Mouse (Mus musculus) CD4-positive helper T cell, adult 2 months (primary cell): ENCODE data around the gene Car4.

Source experiments
- DNase-seq: peaks from one replicate; pipeline ENCODE4 v3.0.0-alpha.2; 2012; ENCODE audit warnings: low read depth, missing footprints, low spot score

The Car4 gene

GRCm38 (mm10) chr11:84958271-84958630, 665 bp downstream of the Car4 start:
- DNase-seq, result no peak

GRCm38 (mm10) chr11:84959181-84959580, 1.6 kb downstream of the Car4 start:
- DNase-seq, result no peak

GRCm38 (mm10) chr11:84959701-84960181, 2.2 kb downstream of the Car4 start:
- no peak for DNase-seq

GRCm38 (mm10) chr11:84960291-84960690, 2.7 kb downstream of the Car4 start:
- no peak for DNase-seq

GRCm38 (mm10) chr11:84960780-84961179, 3.2 kb downstream of the Car4 start:
- DNase-seq, result no peak

GRCm38 (mm10) chr11:84961571-84961970, 4.0 kb downstream of the Car4 start:
- no peak for DNase-seq

GRCm38 (mm10) chr11:84962536-84962935, 5.0 kb downstream of the Car4 start:
- DNase-seq, result no peak

- no peak for DNase-seq
Measured at GRCm38 (mm10) chr11:84963556-84963955, 6.0 kb downstream of the Car4 start.

GRCm38 (mm10) chr11:84966696-84967095, 9.1 kb downstream of the Car4 start:
- no peak for DNase-seq

- no peak for DNase-seq
Measured at GRCm38 (mm10) chr11:84967113-84967512, 9.5 kb downstream of the Car4 start.

GRCm38 (mm10) chr11:84968309-84968708, 10.7 kb downstream of the Car4 start:
- DNase-seq, result no peak

GRCm38 (mm10) chr11:84968775-84969174, 11.2 kb downstream of the Car4 start:
- DNase-seq, result no peak

GRCm38 (mm10) chr11:84972067-84972466, 14.5 kb downstream of the Car4 start:
- no peak for DNase-seq

- no peak for DNase-seq
Measured at GRCm38 (mm10) chr11:84973661-84974060, 16.1 kb downstream of the Car4 start.

GRCm38 (mm10) chr11:84974582-84974981, 17.0 kb downstream of the Car4 start:
- no peak for DNase-seq

GRCm38 (mm10) chr11:84976706-84977105, 19.1 kb downstream of the Car4 start:
- DNase-seq, result no peak

- no peak for DNase-seq
Measured at GRCm38 (mm10) chr11:84977385-84977952, 19.9 kb downstream of the Car4 start.

- no peak for DNase-seq
Measured at GRCm38 (mm10) chr11:84978113-84978512, 20.5 kb downstream of the Car4 start.

GRCm38 (mm10) chr11:84979351-84979750, 21.8 kb downstream of the Car4 start:
- no peak for DNase-seq

- DNase-seq, result no peak
Measured at GRCm38 (mm10) chr11:84980697-84981096, 23.1 kb downstream of the Car4 start.

GRCm38 (mm10) chr11:84985421-84985820, 27.8 kb downstream of the Car4 start:
- DNase-seq, result no peak

- no peak for DNase-seq
Measured at GRCm38 (mm10) chr11:84988341-84988919, 30.8 kb downstream of the Car4 start.

GRCm38 (mm10) chr11:84992996-84993395, 35.4 kb downstream of the Car4 start:
- no peak for DNase-seq

- DNase-seq, result no peak
Measured at GRCm38 (mm10) chr11:84995241-84995640, 37.7 kb downstream of the Car4 start.
